In the genomic region with DNA sequence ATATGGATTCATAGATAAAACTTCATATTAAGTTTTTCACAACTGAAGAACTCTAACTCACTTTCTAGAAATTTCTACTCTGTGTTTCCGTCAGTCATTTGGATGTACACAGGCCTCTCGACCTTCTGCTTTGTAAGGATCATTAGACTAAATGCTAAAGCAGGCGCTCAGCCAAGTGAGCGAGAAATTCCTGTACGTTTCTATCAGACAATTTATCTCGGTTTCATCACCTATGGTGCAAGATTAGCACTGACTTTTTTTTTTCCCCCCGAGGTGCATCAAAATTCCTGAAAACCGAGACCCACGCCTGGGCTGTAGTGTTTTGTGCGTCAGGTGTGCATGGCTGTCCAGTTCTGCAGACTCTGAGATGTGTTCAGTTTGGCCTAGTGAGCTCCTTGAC, we compare ENCODE assay signal across 12 mouse cellular contexts.
DNase-seq lines count a peak whose midpoint lies in the region; ATAC-seq and TF ChIP-seq lines count a peak whose summit lies in the region.
"Had no signal": no experiment of that assay in that cellular context is flagged by ENCODE, and none has a peak within 500 bp of the region (broad histone marks: within the 10 kb centered on the region; RNA-seq: fewer than 3 reads in every experiment).

No protein-coding gene starts in this region.

- no peak overlapping the region for H3K27ac ChIP-seq in kidney, embryonic 14.5 days (ENCODE audit: low read depth, low read length)
- H3K27ac ChIP-seq in hindbrain, embryonic 12.5 days = no peak overlapping the region
- no peak overlapping the region for H3K27ac ChIP-seq in liver, embryonic 14.5 days

- TF ChIP-seq CTCF in liver, embryonic 14.5 days (IDR thresholded peaks at IDR 0.05; ENCODE audit: low read depth) = no peak

- no peak for TF ChIP-seq EP300 in liver, embryonic 14.5 days (IDR thresholded peaks at IDR 0.05; ENCODE audit: low read depth)

- H3K4me1 ChIP-seq in kidney, embryonic 14.5 days (ENCODE audit: control insufficient read depth, insufficient read depth, low read length) = peaks cover 14% of the 10 kb centered on the region; the same call in 1 of the 2 replicates
- H3K4me1 ChIP-seq in hindbrain, embryonic 12.5 days = peaks cover 30% of the 10 kb centered on the region
- H3K4me1 ChIP-seq in liver, embryonic 14.5 days (replicated peaks; ENCODE audit: control insufficient read depth in 2 of 2, insufficient read depth in 2 of 2, low read length in 1 of 2) = peaks cover 0 to 26% of the 10 kb centered on the region in 2 experiments; a peak in 2 of 4 replicates

- peak; percentile 9 for DNase-seq in cerebellum, adult 9-11 months
- DNase-seq in cerebellum, postnatal 14 days = no peak
- no peak for DNase-seq in kidney, postnatal 4 days
- no peak for DNase-seq in liver, embryonic 14.5 days (ENCODE audit: low read depth in 3 of 3, low spot score in 3 of 3)
- no peak for DNase-seq in gastrocnemius, postnatal 10 days
- DNase-seq in cerebellum, postnatal 10 days = no peak
- DNase-seq: gastrocnemius, postnatal 36 days; right cerebral cortex, postnatal 25 days had no signal

- WGBS in kidney, embryonic 14.5 days = 57% methylated on average over 10 of the region's 10 CpGs
- 69% methylated on average over 10 of the region's 10 CpGs for WGBS in hindbrain, embryonic 12.5 days
- 57% methylated on average over 10 of the region's 10 CpGs for WGBS in liver, embryonic 14.5 days (ENCODE audit: insufficient replicate concordance)

- H3K9me3 ChIP-seq in kidney, embryonic 14.5 days (ENCODE audit: control insufficient read depth, low read length) = no peaks in the 10 kb centered on the region
- no peaks in the 10 kb centered on the region for H3K9me3 ChIP-seq in hindbrain, embryonic 12.5 days (replicated peaks)
- no peaks in the 10 kb centered on the region for H3K9me3 ChIP-seq in liver, embryonic 14.5 days (ENCODE audit: control insufficient read depth, low read length)

- no peak overlapping the region for H3K4me3 ChIP-seq in kidney, embryonic 14.5 days (ENCODE audit: low read length)
- no peak overlapping the region for H3K4me3 ChIP-seq in hindbrain, embryonic 12.5 days
- no peak overlapping the region for H3K4me3 ChIP-seq in liver, embryonic 14.5 days (ENCODE audit: insufficient read depth in 1 of 2, low read depth in 2 of 2, low read length in 2 of 2)
- H3K4me3 ChIP-seq: erythroblast, embryonic 14.5 days had no signal

- no peak for ATAC-seq in kidney, embryonic 14.5 days (ENCODE audit: low FRiP score, low TSS enrichment)
- no peak for ATAC-seq in hindbrain, embryonic 12.5 days (ENCODE audit: low FRiP score)
- no peak for ATAC-seq in liver, embryonic 14.5 days (ENCODE audit: insufficient read depth)
- ATAC-seq: intestine, embryonic 16.5 days had no signal

- no peaks in the 10 kb centered on the region for H3K27me3 ChIP-seq in kidney, embryonic 14.5 days (ENCODE audit: control insufficient read depth, insufficient read depth, low read length)
- no peaks in the 10 kb centered on the region for H3K27me3 ChIP-seq in hindbrain, embryonic 12.5 days
- no peaks in the 10 kb centered on the region for H3K27me3 ChIP-seq in liver, embryonic 14.5 days (ENCODE audit: control insufficient read depth, insufficient read depth, low read length)

- H3K9ac ChIP-seq in kidney, embryonic 14.5 days (ENCODE audit: low read depth, low read length) = no peak overlapping the region
- H3K9ac ChIP-seq in hindbrain, embryonic 12.5 days = no peak overlapping the region
- H3K9ac ChIP-seq in liver, embryonic 14.5 days (replicated peaks) = no peak overlapping the region

- H3K36me3 ChIP-seq in kidney, embryonic 14.5 days (ENCODE audit: control insufficient read depth, insufficient read depth, low read length) = no peaks in the 10 kb centered on the region
- H3K36me3 ChIP-seq in hindbrain, embryonic 12.5 days = no peaks in the 10 kb centered on the region
- no peaks in the 10 kb centered on the region for H3K36me3 ChIP-seq in liver, embryonic 14.5 days (replicated peaks; ENCODE audit: control insufficient read depth, insufficient read depth, low read depth)

- H3K4me2 ChIP-seq in kidney, embryonic 14.5 days (replicated peaks; ENCODE audit: low read depth, low read length) = peak overlapping the region; percentile 49; the same call in 1 of the 2 replicates
- peak overlapping the region; percentile 67; the same call in 1 of the 2 replicates for H3K4me2 ChIP-seq in hindbrain, embryonic 12.5 days (replicated peaks)
- H3K4me2 ChIP-seq in liver, embryonic 14.5 days (ENCODE audit: low read depth) = peak overlapping the region; percentile 43
